Mouse (Mus musculus): ENCODE data around the gene Grik4.

DNA sequence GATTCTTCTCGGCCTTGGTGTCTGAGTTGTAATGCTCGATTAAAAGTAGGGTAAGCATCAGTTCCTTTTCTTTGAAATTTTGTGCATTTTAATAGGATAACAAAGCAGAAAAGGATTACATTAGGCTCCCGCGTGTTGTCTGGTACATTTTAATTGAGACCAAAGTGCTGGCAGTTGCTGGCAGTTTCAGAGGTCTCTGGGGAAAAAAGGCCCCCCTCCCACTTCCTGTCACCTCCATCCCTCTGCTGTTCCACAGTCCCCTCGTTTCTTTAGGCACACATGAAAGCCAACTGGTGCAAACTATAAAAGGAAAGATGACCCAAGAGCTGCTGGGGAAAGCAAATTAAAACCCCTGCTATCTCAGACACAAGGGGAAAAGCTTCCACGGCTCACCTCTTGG, 411.3 kb downstream of the Grik4 start:
- TF ChIP-seq POLR2A (IDR thresholded peaks at IDR 0.05; ENCODE audit: low read depth, low read length) = no peak
- no peak for TF ChIP-seq CTCF (IDR thresholded peaks at IDR 0.05; ENCODE audit: extremely low read depth, insufficient read length, insufficient replicate concordance, low read depth, low read length)
